Mouse (Mus musculus) liver, adult 2 months (tissue): ENCODE measurements around the gene Rab29.

ENCODE experiments used
- CTCF ChIP-seq: fragments of 200-500 bp; IDR thresholded peaks from 2 replicates; pipeline ENCODE4 v1.5.1; 2011; ENCODE audit warnings: low read depth, low read length, control low read depth
- POLR2A ChIP-seq: fragments of 200-500 bp; IDR thresholded peaks from 2 replicates; pipeline ENCODE4 v1.6.1; 2011; ENCODE audit warnings: low read length, control low read depth; ENCODE audit not compliant: insufficient read depth; ENCODE audit errors: extremely low read depth

GRCm38 (mm10) chr1:131910674-131911558 lies 43.9 kb downstream of the Rab29 start:
- TF ChIP-seq CTCF (no peak), POLR2A (peak; percentile 59)
